Mouse (Mus musculus) kidney, postnatal 0 days (tissue): ENCODE data around the gene Ocln. TPM values are rescaled to one million over a fixed set of nuclear protein-coding genes. Genes with fewer than 3 reads are reported as not detected.
"Not testable (repeated sequence)": the region's sequence is repeated elsewhere in the genome, so short reads cannot be mapped to it uniquely, and the experiment has no call there.

Source experiments
- ATAC-seq: fragments of 200-750 bp; cut with Nextera tagmentation; replicated peaks from 2 replicates; pipeline ENCODE4 v1.8.0; 2017; ENCODE audit warnings: low read depth, moderate number of reproducible peaks, moderate TSS enrichment, moderate library complexity; ENCODE audit not compliant: low FRiP score
- DNase-seq: peaks from one replicate; pipeline ENCODE4 v3.0.0-alpha.2; 2016; ENCODE audit warnings: low spot score
- H3K27ac ChIP-seq: fragments of 300-500 bp; sonication (generic); 2 replicates; pipeline ENCODE4 v1.5.1; 2014; ENCODE audit warnings: mild to moderate bottlenecking
- H3K27me3 ChIP-seq: fragments of 300-500 bp; sonication (generic); 2 replicates; pipeline ENCODE4 v1.6.1; 2014; ENCODE audit warnings: low read length, mixed read lengths; ENCODE audit not compliant: insufficient read depth
- H3K36me3 ChIP-seq: fragments of 300-500 bp; sonication (generic); 2 replicates; pipeline ENCODE4 v1.6.1; 2014; ENCODE audit warnings: low read length, mixed read lengths; ENCODE audit not compliant: insufficient read depth
- H3K4me1 ChIP-seq: fragments of 300-500 bp; sonication (generic); replicated peaks from 2 replicates; pipeline ENCODE4 v1.6.1; 2014; ENCODE audit warnings: antibody characterized with exemption, low read length, mixed read lengths; ENCODE audit not compliant: insufficient read depth
- H3K4me2 ChIP-seq: fragments of 300-500 bp; sonication (generic); 2 replicates; pipeline ENCODE4 v1.6.1; 2014; ENCODE audit warnings: mild to moderate bottlenecking, low read length, moderate library complexity, mixed read lengths
- H3K4me3 ChIP-seq: fragments of 300-500 bp; sonication (generic); replicated peaks from 2 replicates; pipeline ENCODE4 v1.5.1; 2014; ENCODE audit warnings: low read depth, low read length
- H3K9ac ChIP-seq: fragments of 300-500 bp; sonication (generic); 2 replicates; pipeline ENCODE4 v1.6.1; 2014; ENCODE audit warnings: low read depth, low read length
- H3K9me3 ChIP-seq: fragments of 300-500 bp; sonication (generic); replicated peaks from 2 replicates; pipeline ENCODE4 v1.6.1; 2016; ENCODE audit warnings: low read length, inconsistent platforms, mixed read lengths
- CTCF ChIP-seq: IDR thresholded peaks from 2 replicates; pipeline ENCODE4 v1.5.1; 2016; ENCODE audit warnings: antibody characterized with exemption, low read depth, mild to moderate bottlenecking, moderate library complexity
- WGBS: fragments of 180-500 bp; shearing (Covaris S2); extraction: QIAGEN DNeasy Blood & Tissue Kit; methylation state at CpG from one replicate; pipeline ENCODE4 v1.1.7; 2014; 5-methylcytosine and 5-hydroxymethylcytosine counted together
- polyA plus RNA-seq: library from polyadenylated mRNA; unstranded; fragments of >200 nt; fragmentation: Nextera tagmentation; extraction: Ambion mirVana; gene quantifications from 2 replicates; pipeline ENCODE4 v1.2.1, GENCODE M21; 2015

Gene Ocln
- polyA plus RNA-seq, 1 experiment from 2014 or later, result 35.3 TPM

DNA sequence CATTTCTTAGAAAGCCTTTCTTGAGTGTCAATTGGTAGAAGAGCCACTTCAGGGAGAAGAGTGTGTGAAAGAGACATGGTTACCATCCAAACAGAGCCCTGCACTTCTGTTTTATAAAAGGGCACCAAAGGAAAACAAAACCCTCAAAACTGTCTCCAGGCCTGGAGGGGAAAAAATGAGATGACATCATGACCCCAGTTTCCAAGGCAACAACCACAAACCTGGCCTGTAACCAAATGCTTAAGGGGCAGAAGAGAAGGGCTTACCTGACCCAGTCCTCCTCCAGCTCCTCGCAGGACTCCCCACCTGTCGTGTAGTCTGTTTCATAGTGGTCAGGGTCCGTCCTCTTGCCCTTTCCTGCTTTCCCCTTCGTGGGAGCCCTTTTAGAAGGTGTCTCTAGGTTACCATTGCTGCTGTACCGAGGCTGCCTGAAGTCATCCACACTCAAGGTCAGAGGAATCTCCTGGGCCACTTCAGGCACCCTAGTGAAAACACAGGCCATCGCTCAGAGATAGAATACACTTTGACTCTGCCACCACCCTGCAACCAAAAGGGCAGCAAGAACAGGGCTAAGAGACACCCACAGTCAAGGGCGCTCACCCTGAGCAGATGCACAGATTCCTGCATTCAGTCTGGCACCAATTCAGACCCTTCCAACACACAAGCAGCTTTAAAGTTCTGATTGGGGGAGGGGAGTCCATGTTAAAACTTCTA, 41.2 kb downstream of the Ocln start:
- ATAC-seq, result no peak
- no peaks in the 10 kb centered on the region for H3K9me3 ChIP-seq

GRCm38 (mm10) chr13:100499625-100500024, 52.9 kb downstream of the Ocln start:
- ATAC-seq, H3K36me3 ChIP-seq, H3K9me3 ChIP-seq, H3K27ac ChIP-seq, H3K4me1 ChIP-seq, DNase-seq, H3K27me3 ChIP-seq, H3K9ac ChIP-seq, H3K4me2 ChIP-seq, H3K4me3 ChIP-seq: not testable (repeated sequence)

More for the DNA sequence above, 41.2 kb downstream of the Ocln start:
- Histone ChIP-seq H3K27ac (no peak overlapping the region), H3K36me3 (no peaks in the 10 kb centered on the region), H3K27me3 (no peaks in the 10 kb centered on the region), H3K4me2 (no peak overlapping the region), H3K9ac (no peak overlapping the region), H3K4me3 (no peak overlapping the region), H3K4me1 (no peaks in the 10 kb centered on the region)
- no peak for TF ChIP-seq CTCF
- WGBS, result 68% methylated on average over 7 of the region's 7 CpGs
- no peak for DNase-seq

- DNase-seq (no peak), ATAC-seq (no peak)
- 81% methylated on average over 4 of the region's 4 CpGs for WGBS
- Histone ChIP-seq H3K27me3 (no peaks in the 10 kb centered on the region), H3K36me3 (no peaks in the 10 kb centered on the region), H3K9me3 (no peaks in the 10 kb centered on the region), H3K4me1 (no peaks in the 10 kb centered on the region), H3K4me3 (no peak overlapping the region), H3K9ac (no peak overlapping the region), H3K27ac (no peak overlapping the region), H3K4me2 (no peak overlapping the region)
- no peak for TF ChIP-seq CTCF
Observed at GRCm38 (mm10) chr13:100495337-100495736, 57.2 kb downstream of the Ocln start.

GRCm38 (mm10) chr13:100494370-100494769, 58.1 kb downstream of the Ocln start:
- H3K9me3 ChIP-seq, H3K27me3 ChIP-seq, H3K4me1 ChIP-seq, H3K4me2 ChIP-seq, H3K27ac ChIP-seq, H3K9ac ChIP-seq, H3K36me3 ChIP-seq, DNase-seq, ATAC-seq, H3K4me3 ChIP-seq: not testable (repeated sequence)
- TF ChIP-seq CTCF, result peak; percentile 48
- 65% methylated on average over 8 of the region's 8 CpGs for WGBS

GRCm38 (mm10) chr13:100493313-100493712, 59.2 kb downstream of the Ocln start:
- WGBS, result 62% methylated on average over 8 of the region's 8 CpGs
- peaks cover 1% of the 10 kb centered on the region; the same call in 1 of the 2 replicates for H3K36me3 ChIP-seq

GRCm38 (mm10) chr13:100492061-100492787, 60.3 kb downstream of the Ocln start, which contains the start of gene Gtf2h2:
Gtf2h2 (minus strand) TSS chr13:100492579.
- H3K4me1 ChIP-seq, result no peaks in the 10 kb centered on the region
- under 1% methylated on average over 51 of the region's 51 CpGs for WGBS
- peak within 1 kb of the TSS; percentile 88 for H3K27ac ChIP-seq
- peak; percentile 98 for TF ChIP-seq CTCF
- H3K9ac ChIP-seq, result peak within 1 kb of the TSS; percentile 83
- H3K27me3 ChIP-seq, result no peaks in the 10 kb centered on the region
- H3K4me2 ChIP-seq, result peak within 1 kb of the TSS; percentile 78
- H3K4me3 ChIP-seq, result peak within 1 kb of the TSS; percentile 91
- DNase-seq (peak; percentile 90), ATAC-seq (peak; percentile 72)
- peaks cover 10% of the 10 kb centered on the region; the same call in 1 of the 2 replicates for H3K36me3 ChIP-seq
- H3K9me3 ChIP-seq, result no peaks in the 10 kb centered on the region

More at GRCm38 (mm10) chr13:100493313-100493712, 59.2 kb downstream of the Ocln start:
- Histone ChIP-seq H3K27ac (no peak overlapping the region), H3K9me3 (no peaks in the 10 kb centered on the region), H3K9ac (no peak overlapping the region), H3K4me3 (no peak overlapping the region), H3K27me3 (no peaks in the 10 kb centered on the region), H3K4me2 (no peak overlapping the region), H3K4me1 (no peaks in the 10 kb centered on the region)
- peak; percentile 37; the same call in 1 of the 2 replicates for ATAC-seq
- no peak for DNase-seq
- no peak for TF ChIP-seq CTCF
